Mouse (Mus musculus): ENCODE measurements around the gene E2f8. TPM values are rescaled to one million over a fixed set of nuclear protein-coding genes. Genes with fewer than 3 reads are reported as not detected.
A peak's percentile ranks its signal among the peaks of the same experiment; 100 is the strongest.

E2f8 gene
- total and polyA plus RNA-seq, 2 experiments from 2014 or later, result 0.70 to 1.8 TPM

DNA sequence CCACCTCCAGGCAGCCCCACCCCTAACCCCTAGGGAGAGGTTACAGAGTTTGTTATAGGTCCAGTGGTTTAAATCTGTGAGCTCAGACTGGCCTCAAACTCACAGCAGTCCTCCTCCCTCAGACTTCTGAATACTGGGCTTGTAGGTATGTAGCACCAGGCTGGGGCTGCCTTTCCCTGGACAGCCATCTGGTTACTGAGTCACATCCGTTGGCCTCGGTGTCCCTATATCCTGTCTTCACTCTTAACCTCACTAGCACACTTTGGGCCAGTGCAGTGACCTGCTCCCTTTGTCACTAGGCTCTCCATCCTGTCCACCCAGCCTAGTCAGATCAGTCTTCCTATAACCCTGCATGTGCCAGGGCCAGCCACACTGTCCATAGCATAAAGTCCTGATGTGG lies 7.4 kb upstream of the E2f8 start:
- no peak overlapping the region for H3K4me3 ChIP-seq (ENCODE audit: low read depth, low read length)
- peaks cover 19% of the 10 kb centered on the region; the same call in 1 of the 2 replicates for H3K27me3 ChIP-seq (ENCODE audit: insufficient read depth, low read length)
- H3K4me1 ChIP-seq (ENCODE audit: insufficient read depth, low read length), result no peaks in the 10 kb centered on the region
- DNase-seq (ENCODE audit: low spot score), result no peak
- no peak overlapping the region for H3K4me2 ChIP-seq (ENCODE audit: low read depth, low read length, poor library complexity, severe bottlenecking)
- ATAC-seq (ENCODE audit: low FRiP score), result no peak
- H3K36me3 ChIP-seq (ENCODE audit: insufficient read depth, low read length), result no peaks in the 10 kb centered on the region
- H3K9me3 ChIP-seq (ENCODE audit: low read length), result no peaks in the 10 kb centered on the region
- no peak overlapping the region for H3K27ac ChIP-seq (ENCODE audit: low read depth, low read length)
- WGBS, result 77% methylated on average over 2 of the region's 2 CpGs
- no peak overlapping the region for H3K9ac ChIP-seq (replicated peaks; ENCODE audit: low read length, poor library complexity, severe bottlenecking)
- TF ChIP-seq CTCF (IDR thresholded peaks at IDR 0.05), result no peak

DNA sequence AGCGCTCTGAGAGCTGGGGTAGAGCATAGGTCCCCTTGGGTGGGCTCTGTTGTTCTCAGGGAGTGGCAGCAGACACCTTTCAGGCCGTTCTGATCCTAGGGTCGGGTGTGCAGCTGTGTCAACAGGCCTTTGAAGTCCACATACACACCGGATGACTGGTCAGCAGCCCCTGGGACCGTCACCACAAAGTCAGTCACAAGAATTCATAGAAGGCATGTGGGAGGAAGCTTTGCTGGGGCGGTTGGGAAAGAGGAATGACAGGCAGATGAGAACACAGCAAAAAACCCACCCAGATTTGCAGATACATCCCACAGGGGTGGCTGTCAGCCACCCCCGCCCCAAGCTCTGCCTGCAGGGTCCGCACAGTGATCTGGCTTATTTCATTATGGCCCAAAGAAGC lies 6.6 kb upstream of the E2f8 start:
- H3K27me3 ChIP-seq (ENCODE audit: insufficient read depth, low read length), result peaks cover 19% of the 10 kb centered on the region; the same call in 1 of the 2 replicates
- no peaks in the 10 kb centered on the region for H3K4me1 ChIP-seq (ENCODE audit: insufficient read depth, low read length)
- no peak overlapping the region for H3K27ac ChIP-seq (ENCODE audit: low read depth, low read length)
- DNase-seq (ENCODE audit: low spot score) (no peak), ATAC-seq (ENCODE audit: low FRiP score) (no peak)
- H3K4me2 ChIP-seq (ENCODE audit: low read depth, low read length, poor library complexity, severe bottlenecking), result no peak overlapping the region
- 46% methylated on average over 8 of the region's 8 CpGs for WGBS
- TF ChIP-seq CTCF (IDR thresholded peaks at IDR 0.05), result no peak
- no peak overlapping the region for H3K4me3 ChIP-seq (ENCODE audit: low read depth, low read length)
- no peak overlapping the region for H3K9ac ChIP-seq (replicated peaks; ENCODE audit: low read length, poor library complexity, severe bottlenecking)
- no peaks in the 10 kb centered on the region for H3K9me3 ChIP-seq (ENCODE audit: low read length)
- H3K36me3 ChIP-seq (ENCODE audit: insufficient read depth, low read length), result no peaks in the 10 kb centered on the region

GRCm38 (mm10) chr7:48884266-48884611 lies 2.8 kb upstream of the E2f8 start:
- whole genome bisulfite sequencing, result 80% methylated on average over 5 of the region's 5 CpGs

GRCm38 (mm10) chr7:48883525-48884265 lies 2.3 kb upstream of the E2f8 start:
- Histone ChIP-seq H3K27ac (ENCODE audit: low read depth, low read length) (no peak overlapping the region), H3K4me2 (ENCODE audit: low read depth, low read length, poor library complexity, severe bottlenecking) (no peak overlapping the region), H3K4me1 (ENCODE audit: insufficient read depth, low read length) (0 out of 2 replicates have a peak, but pooled peaks cover 2% of the 10 kb centered on the region), H3K27me3 (ENCODE audit: insufficient read depth, low read length) (peaks cover 26% of the 10 kb centered on the region), H3K9me3 (ENCODE audit: low read length) (no peaks in the 10 kb centered on the region), H3K4me3 (ENCODE audit: low read depth, low read length) (no peak overlapping the region), H3K9ac (replicated peaks; ENCODE audit: low read length, poor library complexity, severe bottlenecking) (no peak overlapping the region), H3K36me3 (ENCODE audit: insufficient read depth, low read length) (no peaks in the 10 kb centered on the region)
- ATAC-seq (ENCODE audit: low FRiP score) (no peak), DNase-seq (ENCODE audit: low spot score) (no peak)
- no peak for TF ChIP-seq CTCF (IDR thresholded peaks at IDR 0.05)
- WGBS, result 84% methylated on average over 4 of the region's 4 CpGs

More at GRCm38 (mm10) chr7:48884266-48884611, 2.8 kb upstream of the E2f8 start:
- ATAC-seq (ENCODE audit: low FRiP score) (no peak), DNase-seq (ENCODE audit: low spot score) (no peak)
- no peak overlapping the region for H3K4me3 ChIP-seq (ENCODE audit: low read depth, low read length)
- 0 out of 2 replicates have a peak, but pooled peaks cover 2% of the 10 kb centered on the region for H3K4me1 ChIP-seq (ENCODE audit: insufficient read depth, low read length)
- H3K36me3 ChIP-seq (ENCODE audit: insufficient read depth, low read length), result no peaks in the 10 kb centered on the region
- H3K9ac ChIP-seq (replicated peaks; ENCODE audit: low read length, poor library complexity, severe bottlenecking), result no peak overlapping the region
- no peaks in the 10 kb centered on the region for H3K9me3 ChIP-seq (ENCODE audit: low read length)
- no peak overlapping the region for H3K27ac ChIP-seq (ENCODE audit: low read depth, low read length)
- no peak overlapping the region for H3K4me2 ChIP-seq (ENCODE audit: low read depth, low read length, poor library complexity, severe bottlenecking)
- peaks cover 26% of the 10 kb centered on the region for H3K27me3 ChIP-seq (ENCODE audit: insufficient read depth, low read length)
- no peak for TF ChIP-seq CTCF (IDR thresholded peaks at IDR 0.05)

- peak overlapping the region; percentile 74; the same call in 1 of the 2 replicates for H3K4me3 ChIP-seq (ENCODE audit: low read depth, low read length)
- ATAC-seq (ENCODE audit: low FRiP score) (no peak), DNase-seq (ENCODE audit: low spot score) (no peak)
- no peaks in the 10 kb centered on the region for H3K9me3 ChIP-seq (ENCODE audit: low read length)
- no peak overlapping the region for H3K27ac ChIP-seq (ENCODE audit: low read depth, low read length)
- peak overlapping the region; percentile 100 for H3K4me2 ChIP-seq (ENCODE audit: low read depth, low read length, poor library complexity, severe bottlenecking)
- no peak overlapping the region for H3K9ac ChIP-seq (replicated peaks; ENCODE audit: low read length, poor library complexity, severe bottlenecking)
- H3K36me3 ChIP-seq (ENCODE audit: insufficient read depth, low read length), result no peaks in the 10 kb centered on the region
- H3K4me1 ChIP-seq (ENCODE audit: insufficient read depth, low read length), result 0 out of 2 replicates have a peak, but pooled peaks cover 2% of the 10 kb centered on the region
- WGBS, result 2% methylated on average over 28 of the region's 28 CpGs
- TF ChIP-seq CTCF (IDR thresholded peaks at IDR 0.05), result no peak
- peaks cover 26% of the 10 kb centered on the region for H3K27me3 ChIP-seq (ENCODE audit: insufficient read depth, low read length)
Observed at GRCm38 (mm10) chr7:48881971-48882609, 694 bp upstream of the E2f8 start.
